Mouse (Mus musculus) small intestine, adult 2 months (tissue): ENCODE measurements around the gene Nudt17. TPM values are rescaled to one million over a fixed set of nuclear protein-coding genes. Genes with fewer than 3 reads are reported as not detected.
A peak's percentile ranks its signal among the peaks of the same experiment; 100 is the strongest.

Experiments
- H3K27ac ChIP-seq: fragments of 200-500 bp; 2 replicates; pipeline ENCODE4 v1.5.1; 2012; ENCODE audit warnings: low read depth, low read length, control low read depth, inconsistent platforms; ENCODE audit not compliant: insufficient read depth
- H3K27me3 ChIP-seq: fragments of 200-500 bp; 2 replicates; pipeline ENCODE4 v1.6.1; 2012; ENCODE audit warnings: mild to moderate bottlenecking, moderate library complexity, low read length, inconsistent platforms; ENCODE audit not compliant: control insufficient read depth, insufficient read depth
- H3K36me3 ChIP-seq: fragments of 200-500 bp; 2 replicates; pipeline ENCODE4 v1.6.1; 2012; ENCODE audit warnings: mild to moderate bottlenecking, low read length, control low read depth, inconsistent platforms; ENCODE audit not compliant: control insufficient read depth, insufficient read depth
- H3K4me1 ChIP-seq: fragments of 200-500 bp; 2 replicates; pipeline ENCODE4 v1.6.1; 2012; ENCODE audit warnings: low read length, inconsistent platforms, mixed read lengths; ENCODE audit not compliant: control insufficient read depth, insufficient read depth, insufficient read length
- H3K4me3 ChIP-seq: fragments of 200-500 bp; 2 replicates; pipeline ENCODE4 v1.5.1; 2012; ENCODE audit warnings: low read depth, mild to moderate bottlenecking, control low read depth, inconsistent platforms, low read length, moderate library complexity
- CTCF ChIP-seq: fragments of 200-500 bp; IDR thresholded peaks from 2 replicates; pipeline ENCODE4 v1.5.1; 2012; ENCODE audit warnings: low read depth, mild to moderate bottlenecking, control low read depth, inconsistent platforms, low read length, moderate library complexity, mixed read lengths; ENCODE audit not compliant: insufficient replicate concordance, insufficient read length; ENCODE audit errors: extremely low read depth
- POLR2A ChIP-seq: fragments of 200-500 bp; IDR thresholded peaks from 2 replicates; pipeline ENCODE4 v1.6.1; 2012; ENCODE audit warnings: low read depth, mild to moderate bottlenecking, control low read depth, inconsistent platforms, low read length, moderate library complexity
- WGBS: fragments of 180-500 bp; shearing (Covaris S2); methylation state at CpG from one replicate; pipeline ENCODE4 v1.1.7; 2018; 5-methylcytosine and 5-hydroxymethylcytosine counted together
- polyA plus RNA-seq: library from polyadenylated mRNA; depleted of rRNA; stranded (reverse); fragments of >200 nt; gene quantifications from 2 replicates; pipeline ENCODE4 v1.2.3, GENCODE M21; 2012

The Nudt17 gene
- polyA plus RNA-seq, 1 experiment, result 0.70 TPM

- H3K27ac ChIP-seq, result no peak overlapping the region
- 48% methylated on average over 1 of the region's 1 CpGs for WGBS
- TF ChIP-seq POLR2A, result no peak
- no peak for TF ChIP-seq CTCF
Measured at GRCm38 (mm10) chr3:96737013-96737740, 28.8 kb upstream of the Nudt17 start.

GRCm38 (mm10) chr3:96735200-96735599 is 26.8 kb upstream of the Nudt17 start:
- Histone ChIP-seq H3K4me3 (no peak overlapping the region), H3K4me1 (peaks cover 24% of the 10 kb centered on the region; the same call in 1 of the 2 replicates), H3K36me3 (no peaks in the 10 kb centered on the region), H3K27ac (no peak overlapping the region), H3K27me3 (no peaks in the 10 kb centered on the region)
- WGBS, result 94% methylated on average over 2 of the region's 2 CpGs
- TF ChIP-seq POLR2A (no peak), CTCF (no peak)

More at GRCm38 (mm10) chr3:96737013-96737740, 28.8 kb upstream of the Nudt17 start:
- H3K4me3 ChIP-seq, result no peak overlapping the region
- H3K4me1 ChIP-seq, result peaks cover 20% of the 10 kb centered on the region; the same call in 1 of the 2 replicates
- no peaks in the 10 kb centered on the region for H3K27me3 ChIP-seq
- no peaks in the 10 kb centered on the region for H3K36me3 ChIP-seq

- Histone ChIP-seq H3K4me3 (no peak overlapping the region), H3K27me3 (no peaks in the 10 kb centered on the region), H3K36me3 (no peaks in the 10 kb centered on the region), H3K4me1 (peaks cover 25% of the 10 kb centered on the region; the same call in 1 of the 2 replicates), H3K27ac (no peak overlapping the region)
- no peak for TF ChIP-seq CTCF
- no peak for TF ChIP-seq POLR2A
- WGBS, result 100% methylated on average over 1 of the region's 1 CpGs
Measured at GRCm38 (mm10) chr3:96733984-96734383, 25.6 kb upstream of the Nudt17 start.

- no peak overlapping the region for H3K4me3 ChIP-seq
- WGBS, result 49% methylated on average over 5 of the region's 5 CpGs
- TF ChIP-seq CTCF, result no peak
- no peak for TF ChIP-seq POLR2A
- no peaks in the 10 kb centered on the region for H3K36me3 ChIP-seq
- H3K27ac ChIP-seq, result 0 out of 2 replicates have a peak overlapping the region, but pooled peaks have one; percentile 15
- peaks cover 17% of the 10 kb centered on the region; the same call in 1 of the 2 replicates for H3K4me1 ChIP-seq
- H3K27me3 ChIP-seq, result no peaks in the 10 kb centered on the region
Measured at GRCm38 (mm10) chr3:96730785-96731184, 22.4 kb upstream of the Nudt17 start.

GRCm38 (mm10) chr3:96729403-96729784 is 21.0 kb upstream of the Nudt17 start:
- 26% methylated on average over 3 of the region's 3 CpGs for WGBS

GRCm38 (mm10) chr3:96728634-96729402 is 20.5 kb upstream of the Nudt17 start:
- 26% methylated on average over 7 of the region's 7 CpGs for WGBS
- peaks cover under 1% of the 10 kb centered on the region; the same call in 1 of the 2 replicates for H3K36me3 ChIP-seq
- H3K27ac ChIP-seq, result peak overlapping the region; percentile 67
- TF ChIP-seq POLR2A (no peak), CTCF (no peak)
- peaks cover 19% of the 10 kb centered on the region; the same call in 1 of the 2 replicates for H3K4me1 ChIP-seq
- peak overlapping the region; percentile 22; the same call in 1 of the 2 replicates for H3K4me3 ChIP-seq
- H3K27me3 ChIP-seq, result no peaks in the 10 kb centered on the region

More at GRCm38 (mm10) chr3:96729403-96729784, 21.0 kb upstream of the Nudt17 start:
- peaks cover 22% of the 10 kb centered on the region; the same call in 1 of the 2 replicates for H3K4me1 ChIP-seq
- H3K27ac ChIP-seq, result no peak overlapping the region
- H3K36me3 ChIP-seq, result no peaks in the 10 kb centered on the region
- TF ChIP-seq CTCF, result no peak
- no peak for TF ChIP-seq POLR2A
- H3K4me3 ChIP-seq, result no peak overlapping the region
- no peaks in the 10 kb centered on the region for H3K27me3 ChIP-seq
